Mouse (Mus musculus): ENCODE measurements around the gene Gpatch8. TPM values are rescaled to one million over a fixed set of nuclear protein-coding genes. Genes with fewer than 3 reads are reported as not detected.

Gpatch8 gene
- polyA plus RNA-seq, 1 experiment from 2014 or later, result 83.7 TPM

DNA sequence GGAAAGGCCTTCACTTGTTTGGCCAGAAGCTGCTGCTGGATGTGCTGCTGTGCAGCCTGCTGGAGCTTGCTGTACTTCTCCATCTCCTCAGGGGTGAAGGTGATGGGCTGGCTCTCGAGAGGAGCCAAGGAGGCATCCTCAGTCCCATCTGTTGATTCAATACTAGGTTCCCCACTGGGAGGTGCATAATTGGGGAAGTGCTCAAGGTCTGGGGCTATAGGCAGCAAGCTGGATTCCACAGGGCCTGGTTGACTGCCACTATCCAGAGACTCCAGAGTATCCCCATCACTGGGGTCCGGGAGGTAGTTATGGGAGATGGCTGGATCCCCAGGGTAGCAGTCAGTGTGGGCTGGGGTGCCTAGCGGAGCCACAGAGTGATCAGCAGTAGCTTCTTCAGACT, 77.5 kb downstream of the Gpatch8 start:
- Histone ChIP-seq H3K4me1 (ENCODE audit: control insufficient read depth, insufficient read depth, low read length) (no peaks in the 10 kb centered on the region), H3K27me3 (ENCODE audit: control insufficient read depth, insufficient read depth, low read length) (no peaks in the 10 kb centered on the region), H3K36me3 (ENCODE audit: control insufficient read depth, insufficient read depth, low read length) (peaks cover 45% of the 10 kb centered on the region), H3K4me3 (ENCODE audit: low read depth, low read length) (no peak overlapping the region), H3K9ac (replicated peaks; ENCODE audit: low read depth, low read length) (no peak overlapping the region), H3K27ac (ENCODE audit: low read depth, low read length) (no peak overlapping the region), H3K4me2 (ENCODE audit: low read depth, low read length) (no peak overlapping the region), H3K9me3 (ENCODE audit: control insufficient read depth, low read length) (no peaks in the 10 kb centered on the region)
- 78% methylated on average over 3 of the region's 3 CpGs for WGBS
- ATAC-seq (ENCODE audit: low read depth), result no peak

DNA sequence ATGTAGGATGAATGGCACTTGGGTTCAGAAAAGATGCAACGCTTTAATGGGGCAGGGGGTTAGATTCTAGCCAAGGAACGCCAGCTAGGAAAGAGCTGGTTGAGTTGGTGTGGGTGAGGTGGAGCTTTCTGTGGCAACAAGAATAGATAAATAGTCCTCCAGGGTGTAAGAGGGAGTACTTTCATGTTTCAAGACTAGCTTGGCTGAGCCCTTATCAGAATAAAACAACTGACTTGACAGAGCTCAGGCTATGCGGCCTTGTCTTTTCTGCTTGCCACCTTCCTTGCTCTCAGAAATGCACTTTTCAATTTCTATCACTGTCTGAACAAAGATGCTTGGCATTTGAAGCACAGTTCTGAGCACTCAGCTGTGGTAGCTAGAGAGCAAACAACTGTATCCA, 81.2 kb downstream of the Gpatch8 start:
- Histone ChIP-seq H3K4me1 (ENCODE audit: control insufficient read depth, insufficient read depth, low read length) (no peaks in the 10 kb centered on the region), H3K27ac (ENCODE audit: low read depth, low read length) (no peak overlapping the region), H3K4me3 (ENCODE audit: low read depth, low read length) (no peak overlapping the region), H3K27me3 (ENCODE audit: control insufficient read depth, insufficient read depth, low read length) (no peaks in the 10 kb centered on the region), H3K36me3 (ENCODE audit: control insufficient read depth, insufficient read depth, low read length) (peaks cover 24% of the 10 kb centered on the region), H3K9me3 (ENCODE audit: control insufficient read depth, low read length) (no peaks in the 10 kb centered on the region), H3K4me2 (ENCODE audit: low read depth, low read length) (no peak overlapping the region), H3K9ac (replicated peaks; ENCODE audit: low read depth, low read length) (no peak overlapping the region)
- ATAC-seq (ENCODE audit: low read depth), result no peak
- 96% methylated on average over 3 of the region's 3 CpGs for WGBS

DNA sequence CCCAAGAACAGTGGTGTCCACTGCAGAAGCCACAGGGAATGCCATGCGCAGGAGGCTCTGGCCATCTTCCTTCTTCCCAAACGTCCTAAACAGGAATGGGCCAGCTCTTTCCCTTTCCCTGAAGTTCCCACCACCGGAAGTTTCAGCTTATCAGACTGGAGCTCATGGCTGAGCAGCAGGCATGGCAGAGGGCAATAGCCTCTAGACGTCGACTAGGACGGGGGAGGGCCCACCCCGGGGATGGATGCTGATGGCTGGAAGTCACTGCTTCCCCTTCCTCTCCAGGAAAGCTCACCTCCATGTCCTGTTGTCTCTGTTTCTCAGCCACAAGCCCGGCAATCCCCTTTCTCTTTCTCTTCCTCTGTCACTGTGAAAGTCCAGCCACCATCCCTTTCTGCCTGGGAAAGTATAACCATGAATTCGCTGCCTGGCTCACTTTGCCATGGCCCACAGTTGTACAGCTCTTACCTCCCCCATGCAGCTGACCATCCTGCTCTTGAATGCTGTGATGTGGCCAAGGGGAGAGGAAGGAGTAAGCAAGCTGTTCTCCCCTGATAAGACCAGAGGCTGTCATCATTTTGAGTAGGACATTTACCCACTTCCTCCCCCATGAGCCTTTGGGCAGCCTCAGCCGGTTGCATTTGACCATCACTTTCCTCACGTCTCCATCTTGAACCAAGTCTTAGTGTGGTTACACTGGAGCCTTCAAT, 86.4 kb downstream of the Gpatch8 start, which contains the start of gene Itga2b:
Itga2b (minus strand) TSS at position 475 of the 710 bp plus-strand sequence.
- H3K36me3 ChIP-seq (ENCODE audit: control insufficient read depth, insufficient read depth, low read length), result no peaks in the 10 kb centered on the region
- no peak within 1 kb of the TSS for H3K27ac ChIP-seq (ENCODE audit: low read depth, low read length)
- no peak within 1 kb of the TSS for H3K4me3 ChIP-seq (ENCODE audit: low read depth, low read length)
- no peak within 1 kb of the TSS for H3K9ac ChIP-seq (replicated peaks; ENCODE audit: low read depth, low read length)
- no peak within 1 kb of the TSS for H3K4me2 ChIP-seq (ENCODE audit: low read depth, low read length)
- H3K27me3 ChIP-seq (ENCODE audit: control insufficient read depth, insufficient read depth, low read length), result no peaks in the 10 kb centered on the region
- H3K4me1 ChIP-seq (ENCODE audit: control insufficient read depth, insufficient read depth, low read length), result peaks cover 6% of the 10 kb centered on the region; the same call in 1 of the 2 replicates
- WGBS, result 69% methylated on average over 11 of the region's 11 CpGs
- no peaks in the 10 kb centered on the region for H3K9me3 ChIP-seq (ENCODE audit: control insufficient read depth, low read length)
- no peak for ATAC-seq (ENCODE audit: low read depth)

DNA sequence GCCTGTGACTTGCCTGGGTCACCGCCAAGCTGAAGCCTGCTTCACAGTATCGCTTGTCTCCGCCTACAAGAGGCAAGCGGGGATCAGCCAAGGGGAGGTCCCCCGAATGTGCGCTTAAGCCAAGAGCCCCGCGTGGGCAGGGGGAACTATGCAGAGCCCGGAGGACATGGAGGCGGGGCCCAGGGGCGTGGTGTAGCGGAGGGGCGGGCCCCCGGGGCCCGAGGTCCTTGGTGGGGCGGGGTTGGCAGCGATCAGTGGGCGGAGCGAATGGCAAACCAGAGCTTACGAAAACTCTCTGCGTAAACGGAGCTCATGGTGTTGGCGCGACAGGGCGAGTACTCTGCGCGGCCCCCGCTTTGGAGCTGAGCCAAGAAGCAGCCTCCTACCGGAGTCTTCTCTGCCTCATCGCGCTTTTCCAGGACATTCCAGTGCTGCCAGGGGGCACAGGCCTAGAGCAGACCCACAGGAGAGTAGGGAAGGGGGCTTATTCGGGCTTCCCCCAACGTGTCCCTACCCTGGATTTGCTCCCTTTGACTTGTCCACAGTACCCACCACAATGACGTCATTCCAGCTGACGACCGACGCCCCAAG, 89.1 kb downstream of the Gpatch8 start:
- H3K4me3 ChIP-seq (ENCODE audit: low read depth, low read length), result peak overlapping the region; percentile 38
- H3K36me3 ChIP-seq (ENCODE audit: control insufficient read depth, insufficient read depth, low read length), result no peaks in the 10 kb centered on the region
- ATAC-seq (ENCODE audit: low read depth), result peak; percentile 89
- peak overlapping the region; percentile 41 for H3K9ac ChIP-seq (replicated peaks; ENCODE audit: low read depth, low read length)
- no peaks in the 10 kb centered on the region for H3K27me3 ChIP-seq (ENCODE audit: control insufficient read depth, insufficient read depth, low read length)
- 0% methylated on average over 37 of the region's 37 CpGs for WGBS
- H3K4me2 ChIP-seq (ENCODE audit: low read depth, low read length), result peak overlapping the region; percentile 87
- peaks cover 6% of the 10 kb centered on the region; the same call in 1 of the 2 replicates for H3K4me1 ChIP-seq (ENCODE audit: control insufficient read depth, insufficient read depth, low read length)
- peak overlapping the region; percentile 18; the same call in 1 of the 2 replicates for H3K27ac ChIP-seq (ENCODE audit: low read depth, low read length)
- no peaks in the 10 kb centered on the region for H3K9me3 ChIP-seq (ENCODE audit: control insufficient read depth, low read length)

DNA sequence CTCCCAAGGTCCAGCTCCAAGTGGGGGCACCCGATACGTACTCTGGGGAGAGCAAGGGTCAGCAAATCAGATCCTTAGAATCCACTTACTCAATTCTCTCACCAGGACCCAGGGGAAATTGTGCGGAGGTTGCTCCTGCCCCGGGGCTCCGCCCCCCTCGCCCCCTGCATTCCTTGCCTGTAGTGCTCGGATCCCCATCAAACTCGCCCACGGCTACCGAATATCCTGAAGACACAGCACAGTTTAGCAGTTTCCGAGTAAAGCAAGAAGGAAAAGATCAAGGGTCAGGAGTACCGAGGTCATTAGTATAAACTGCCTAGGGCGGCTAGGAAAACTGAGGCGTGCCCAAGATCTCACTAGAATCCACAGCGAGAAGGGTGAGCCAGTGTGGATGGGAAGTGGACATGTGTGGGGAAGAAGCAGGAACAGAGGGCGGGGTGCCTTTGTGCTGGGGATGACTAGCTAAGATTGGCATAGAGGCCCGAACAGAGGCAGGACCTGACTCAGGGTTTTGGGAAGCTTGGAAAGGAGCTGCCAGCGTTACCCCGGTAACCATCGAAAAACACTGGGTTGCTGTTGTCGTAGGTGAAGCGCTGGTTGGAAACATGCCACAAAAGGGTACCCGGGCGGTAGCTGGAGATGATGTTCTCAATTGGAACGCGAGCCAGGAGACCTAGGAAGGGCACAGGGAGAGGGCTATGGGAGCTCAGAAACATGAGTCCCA, 90.3 kb downstream of the Gpatch8 start:
- H3K27me3 ChIP-seq (ENCODE audit: control insufficient read depth, insufficient read depth, low read length), result no peaks in the 10 kb centered on the region
- ATAC-seq (ENCODE audit: low read depth), result no peak
- H3K4me3 ChIP-seq (ENCODE audit: low read depth, low read length), result no peak overlapping the region
- no peaks in the 10 kb centered on the region for H3K9me3 ChIP-seq (ENCODE audit: control insufficient read depth, low read length)
- no peak overlapping the region for H3K4me2 ChIP-seq (ENCODE audit: low read depth, low read length)
- H3K36me3 ChIP-seq (ENCODE audit: control insufficient read depth, insufficient read depth, low read length), result no peaks in the 10 kb centered on the region
- no peak overlapping the region for H3K9ac ChIP-seq (replicated peaks; ENCODE audit: low read depth, low read length)
- 10% methylated on average over 26 of the region's 26 CpGs for WGBS
- no peak overlapping the region for H3K27ac ChIP-seq (ENCODE audit: low read depth, low read length)
- peaks cover 6% of the 10 kb centered on the region; the same call in 1 of the 2 replicates for H3K4me1 ChIP-seq (ENCODE audit: control insufficient read depth, insufficient read depth, low read length)

DNA sequence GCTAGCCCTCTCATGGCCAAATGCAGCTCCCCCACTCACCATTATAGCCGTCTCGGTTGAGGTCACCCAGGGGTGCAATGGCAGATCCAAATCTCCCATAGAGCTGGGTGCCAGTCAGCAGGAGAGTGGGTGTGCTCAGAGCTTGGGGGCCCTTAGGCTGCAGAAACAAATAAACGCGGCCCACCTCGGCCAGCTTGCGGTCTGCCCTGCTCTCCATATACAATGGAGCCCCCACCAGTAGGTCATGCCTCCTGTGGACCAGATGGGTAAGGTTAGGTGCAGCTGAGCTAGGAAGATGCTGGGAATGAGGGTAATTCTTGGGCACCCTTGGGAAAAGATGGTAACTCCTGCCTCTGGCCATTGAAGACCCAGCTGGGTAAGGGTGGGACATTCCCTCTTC, 91.3 kb downstream of the Gpatch8 start:
- no peak overlapping the region for H3K4me2 ChIP-seq (ENCODE audit: low read depth, low read length)
- ATAC-seq (ENCODE audit: low read depth), result no peak
- 92% methylated on average over 6 of the region's 6 CpGs for WGBS

DNA sequence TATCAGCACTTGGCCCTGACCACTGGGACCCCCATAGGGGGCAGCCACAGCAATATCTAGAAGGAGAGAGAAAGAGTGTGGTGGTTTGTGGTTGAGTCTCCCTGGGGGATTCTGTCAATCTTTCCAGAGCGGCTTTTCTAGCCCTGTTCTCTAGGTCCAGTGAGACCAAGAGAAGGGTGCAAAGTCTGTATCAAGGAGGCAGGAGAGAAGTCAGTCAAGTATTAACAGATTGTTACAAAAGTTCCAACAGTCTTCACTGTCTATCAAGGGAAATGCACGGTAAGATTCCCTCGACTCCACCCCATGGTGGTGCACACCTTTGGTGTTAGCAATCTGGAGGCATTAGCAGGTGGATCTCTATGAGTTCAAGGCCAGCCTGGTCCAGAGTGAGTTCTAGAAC, 94.4 kb downstream of the Gpatch8 start:
- ATAC-seq (ENCODE audit: low read depth), result no peak
- Histone ChIP-seq H3K4me3 (ENCODE audit: low read depth, low read length) (no peak overlapping the region), H3K36me3 (ENCODE audit: control insufficient read depth, insufficient read depth, low read length) (no peaks in the 10 kb centered on the region), H3K9ac (replicated peaks; ENCODE audit: low read depth, low read length) (no peak overlapping the region), H3K4me2 (ENCODE audit: low read depth, low read length) (no peak overlapping the region), H3K9me3 (ENCODE audit: control insufficient read depth, low read length) (no peaks in the 10 kb centered on the region), H3K27me3 (ENCODE audit: control insufficient read depth, insufficient read depth, low read length) (no peaks in the 10 kb centered on the region), H3K4me1 (ENCODE audit: control insufficient read depth, insufficient read depth, low read length) (no peaks in the 10 kb centered on the region), H3K27ac (ENCODE audit: low read depth, low read length) (no peak overlapping the region)
- WGBS, result 86% methylated on average over 3 of the region's 3 CpGs

More for the DNA sequence above, 91.3 kb downstream of the Gpatch8 start:
- H3K9ac ChIP-seq (replicated peaks; ENCODE audit: low read depth, low read length), result no peak overlapping the region
- no peaks in the 10 kb centered on the region for H3K36me3 ChIP-seq (ENCODE audit: control insufficient read depth, insufficient read depth, low read length)
- H3K27me3 ChIP-seq (ENCODE audit: control insufficient read depth, insufficient read depth, low read length), result no peaks in the 10 kb centered on the region
- H3K4me3 ChIP-seq (ENCODE audit: low read depth, low read length), result no peak overlapping the region
- peaks cover 6% of the 10 kb centered on the region; the same call in 1 of the 2 replicates for H3K4me1 ChIP-seq (ENCODE audit: control insufficient read depth, insufficient read depth, low read length)
- H3K9me3 ChIP-seq (ENCODE audit: control insufficient read depth, low read length), result no peaks in the 10 kb centered on the region
- no peak overlapping the region for H3K27ac ChIP-seq (ENCODE audit: low read depth, low read length)

DNA sequence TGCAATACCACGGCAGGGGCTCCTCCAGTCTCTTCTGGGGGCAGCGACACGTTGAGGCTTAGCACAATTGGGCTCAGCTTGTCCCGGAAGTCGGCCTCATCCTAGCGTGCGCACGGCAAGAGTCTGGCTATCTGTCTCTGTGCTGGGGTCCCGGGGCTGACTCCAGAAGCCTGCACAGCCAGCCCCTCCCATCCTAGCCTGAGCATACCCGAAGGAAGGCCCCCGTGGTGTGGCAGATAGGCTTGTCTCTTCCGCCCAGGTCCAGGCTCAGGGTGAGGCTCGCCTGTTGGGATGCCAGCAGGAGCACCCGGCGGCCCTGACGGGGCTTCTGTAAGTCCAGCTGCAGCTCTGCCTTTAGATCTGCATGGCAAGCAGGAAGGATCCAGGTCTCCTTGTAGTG, 95.7 kb downstream of the Gpatch8 start:
- Histone ChIP-seq H3K9me3 (ENCODE audit: control insufficient read depth, low read length) (no peaks in the 10 kb centered on the region), H3K4me3 (ENCODE audit: low read depth, low read length) (no peak overlapping the region), H3K4me1 (ENCODE audit: control insufficient read depth, insufficient read depth, low read length) (no peaks in the 10 kb centered on the region; the same call in 1 of the 2 replicates), H3K9ac (replicated peaks; ENCODE audit: low read depth, low read length) (no peak overlapping the region), H3K27ac (ENCODE audit: low read depth, low read length) (no peak overlapping the region), H3K27me3 (ENCODE audit: control insufficient read depth, insufficient read depth, low read length) (no peaks in the 10 kb centered on the region), H3K36me3 (ENCODE audit: control insufficient read depth, insufficient read depth, low read length) (no peaks in the 10 kb centered on the region), H3K4me2 (ENCODE audit: low read depth, low read length) (no peak overlapping the region)
- no peak for ATAC-seq (ENCODE audit: low read depth)
- WGBS, result 61% methylated on average over 16 of the region's 16 CpGs
